9 mouse cellular contexts compared by ENCODE assay signal in genomic region chr17:43606704-43607103, GRCm38 (mm10). TPM values are rescaled to one million over a fixed set of nuclear protein-coding genes. Genes with fewer than 3 reads are reported as not detected.
DNase-seq lines count a peak whose midpoint lies in the region; ATAC-seq and TF ChIP-seq lines count a peak whose summit lies in the region.
"Had no signal": no experiment of that assay in that cellular context is flagged by ENCODE, and none has a peak within 500 bp of the region (broad histone marks: within the 10 kb centered on the region; RNA-seq: fewer than 3 reads in every experiment).

No protein-coding gene starts in this region.

- H3K4me3 ChIP-seq in spleen, adult 2 months (ENCODE audit: extremely low read depth, insufficient read depth, insufficient read length) = no peak overlapping the region

- ATAC-seq in CD4-positive, CD25-positive, alpha-beta regulatory T cell, adult 4 months = no peak
- peak; percentile 87 for ATAC-seq in megakaryocyte-erythroid progenitor cell, adult 5-6 weeks (replicated peaks; ENCODE audit: low FRiP score, low TSS enrichment, poor library complexity, severe bottlenecking)

- no peak for TF ChIP-seq POLR2A in spleen, adult 2 months (IDR thresholded peaks at IDR 0.05; ENCODE audit: low read depth, low read length)

- TF ChIP-seq CTCF in spleen, adult 2 months (IDR thresholded peaks at IDR 0.05; ENCODE audit: extremely low read depth, insufficient read depth, insufficient read length, insufficient replicate concordance) = peak; percentile 84; the same call in 1 of the 2 replicates

- intact Hi-C loops in heart, postnatal 25 days (cut with DNase I) = loop anchor here (1.0 kb wide), 1 partner anchor 87 kb away; no protein-coding TSS in a partner anchor

- no peaks in the 10 kb centered on the region for H3K4me1 ChIP-seq in spleen, adult 2 months (ENCODE audit: control insufficient read depth, insufficient read depth, insufficient read length)

- no peaks in the 10 kb centered on the region for H3K36me3 ChIP-seq in spleen, adult 2 months (ENCODE audit: control insufficient read depth, insufficient read depth, low read length)

- WGBS in spleen, adult 2 months = 8% methylated on average over 3 of the region's 3 CpGs

- no peak overlapping the region for H3K27ac ChIP-seq in spleen, adult 2 months (ENCODE audit: insufficient read depth, low read length)

- DNase-seq in CD4-positive, CD25-positive, alpha-beta regulatory T cell, adult 2 months (ENCODE audit: low read depth, low spot score) = peak; percentile 62
- peak; percentile 60 for DNase-seq in adrenal gland, adult 2 months
- peak; percentile 73 for DNase-seq in embryo, embryonic 9.5 days (ENCODE audit: extremely low spot score)
- DNase-seq in heart, postnatal 25 days (ENCODE audit: low spot score) = peak; percentile 20
- DNase-seq in layer of hippocampus, postnatal 14 days (ENCODE audit: low spot score in 2 of 2) = peak; percentile 65 to 70
- DNase-seq in spleen, adult 2 months (ENCODE audit: low read depth in 1 of 2, low spot score in 2 of 2) = peak; percentile 11 to 63

- no peaks in the 10 kb centered on the region for H3K27me3 ChIP-seq in spleen, adult 2 months (ENCODE audit: control insufficient read depth, insufficient read depth, low read length)

RNA-seq across cellular contexts. Expression of gene Tdrd6, which starts 23.4 kb away (rescaled TPM):
- polyA plus RNA-seq in CD4-positive, CD25-positive, alpha-beta regulatory T cell, adult 4 months (2017; shearing (Covaris generic)) = not detected
- not detected for total RNA-seq in adrenal gland, adult 2 months (2021)
- polyA plus RNA-seq in adrenal gland, adult 2 months (2012; rRNA removed) = not detected in 2 replicates
- not detected for total RNA-seq in heart, postnatal 25 days (2021)
- under 1 TPM; 0.38 to 0.55 TPM for total RNA-seq in layer of hippocampus, postnatal 14 days (2021)
- total RNA-seq in megakaryocyte-erythroid progenitor cell, adult 5-6 weeks (2014; fragmentation: Nextera tagmentation) = not detected in 2 replicates
- total RNA-seq in megakaryocyte-erythroid progenitor cell, adult 5-6 weeks (2017) = not detected in 2 replicates
- not detected in 2 replicates for polyA plus RNA-seq in spleen, adult 2 months (2012; rRNA removed)
- polyA plus RNA-seq: lung, embryonic 16.5 days had no signal

RNA-seq across cellular contexts. Expression of gene Pla2g7, which starts 38.8 kb away (rescaled TPM):
- 1 to 10 TPM in 1 of 2 experiments, under 1 TPM in 1; 0.30 to 1.5 TPM for polyA plus RNA-seq in CD4-positive, CD25-positive, alpha-beta regulatory T cell, adult 4 months (2017; shearing (Covaris generic))
- 10 to 100 TPM; 16.7 to 20.8 TPM for total RNA-seq in adrenal gland, adult 2 months (2021)
- 3.2 and 3.6 TPM in 2 replicates for polyA plus RNA-seq in adrenal gland, adult 2 months (2012; rRNA removed)
- total RNA-seq in heart, postnatal 25 days (2021) = 1 to 10 TPM; 5.9 to 6.2 TPM
- total RNA-seq in layer of hippocampus, postnatal 14 days (2021) = 10 to 100 TPM; 90.7 to 93.7 TPM
- total RNA-seq in megakaryocyte-erythroid progenitor cell, adult 5-6 weeks (2014; fragmentation: Nextera tagmentation) = not detected in 2 replicates
- not detected in 2 replicates for total RNA-seq in megakaryocyte-erythroid progenitor cell, adult 5-6 weeks (2017)
- 15.1 and 19.0 TPM in 2 replicates for polyA plus RNA-seq in spleen, adult 2 months (2012; rRNA removed)

Comparison
In these comparisons a context has a peak if more than half of its experiments do, and no peak if none do; other contexts are left out.
1. DNase-seq: peak in every context shown above with its lines; median percentile 73 in embryo, embryonic 9.5 days; 68 in layer of hippocampus, postnatal 14 days; 62 in CD4-positive, CD25-positive, alpha-beta regulatory T cell, adult 2 months; 60 in adrenal gland, adult 2 months; 37 in spleen, adult 2 months; 20 in heart, postnatal 25 days.
2. RNA of gene Pla2g7, which starts 38.8 kb away (total RNA-seq): 90.7 to 93.7 TPM in layer of hippocampus, postnatal 14 days, 16.7 to 20.8 TPM in adrenal gland, adult 2 months and 5.9 to 6.2 TPM in heart, postnatal 25 days; not detected in megakaryocyte-erythroid progenitor cell, adult 5-6 weeks; every median in the first group is over 4 times any median in the second.